Mouse (Mus musculus) intestine, embryonic 14.5 days (tissue): ENCODE data around the gene Ifit1bl1. TPM values are rescaled to one million over a fixed set of nuclear protein-coding genes. Genes with fewer than 3 reads are reported as not detected.
"Not testable (repeated sequence)": the region's sequence is repeated elsewhere in the genome, so short reads cannot be mapped to it uniquely, and the experiment has no call there.

Experiments used
- ATAC-seq: fragments of 200-750 bp; cut with Nextera tagmentation; replicated peaks from 2 replicates; pipeline ENCODE4 v1.8.0; 2017; ENCODE audit warnings: low read depth, moderate number of reproducible peaks, moderate TSS enrichment, moderate library complexity; ENCODE audit not compliant: low FRiP score, low TSS enrichment
- DNase-seq: peaks from one replicate; pipeline ENCODE4 v3.0.0-alpha.2; 2018; ENCODE audit warnings: low spot score
- H3K27ac ChIP-seq: fragments of 300-500 bp; sonication (generic); 2 replicates; pipeline ENCODE4 v1.5.1; 2014; ENCODE audit warnings: low read depth, mild to moderate bottlenecking, control low read depth
- H3K27me3 ChIP-seq: fragments of 300-500 bp; sonication (generic); replicated peaks from 2 replicates; pipeline ENCODE4 v1.6.1; 2014; ENCODE audit warnings: low read length, control low read depth; ENCODE audit not compliant: control insufficient read depth, insufficient read depth
- H3K36me3 ChIP-seq: fragments of 300-500 bp; sonication (generic); 2 replicates; pipeline ENCODE4 v1.6.1; 2014; ENCODE audit warnings: low read length, control low read depth; ENCODE audit not compliant: control insufficient read depth, insufficient read depth
- H3K4me1 ChIP-seq: fragments of 300-500 bp; sonication (generic); replicated peaks from 2 replicates; pipeline ENCODE4 v1.6.1; 2014; ENCODE audit warnings: low read length, control low read depth, mixed read lengths; ENCODE audit not compliant: control insufficient read depth, insufficient read depth
- H3K4me2 ChIP-seq: fragments of 300-500 bp; sonication (generic); 2 replicates; pipeline ENCODE4 v1.6.1; 2014; ENCODE audit warnings: low read length
- H3K4me3 ChIP-seq: fragments of 300-500 bp; sonication (generic); 2 replicates; pipeline ENCODE4 v1.5.1; 2014; ENCODE audit warnings: low read depth, low read length, control low read depth, mixed read lengths
- H3K9ac ChIP-seq: fragments of 300-500 bp; sonication (generic); 2 replicates; pipeline ENCODE4 v1.6.1; 2014; ENCODE audit warnings: mild to moderate bottlenecking, low read length
- H3K9me3 ChIP-seq: fragments of 300-500 bp; sonication (generic); 2 replicates; pipeline ENCODE4 v1.6.1; 2016; ENCODE audit warnings: low read length, control low read depth; ENCODE audit not compliant: control insufficient read depth
- WGBS: fragments of 180-500 bp; shearing (Covaris S2); extraction: QIAGEN DNeasy Blood & Tissue Kit; methylation state at CpG from one replicate; pipeline ENCODE4 v1.1.7; 2014; 5-methylcytosine and 5-hydroxymethylcytosine counted together
- polyA plus RNA-seq: library from polyadenylated mRNA; unstranded; fragments of >200 nt; fragmentation: Nextera tagmentation; extraction: Ambion mirVana; gene quantifications from 2 replicates; pipeline ENCODE4 v1.2.1, GENCODE M21; 2014

Ifit1bl1 gene
- polyA plus RNA-seq, 1 experiment from 2014 or later = 0.18 TPM

DNA sequence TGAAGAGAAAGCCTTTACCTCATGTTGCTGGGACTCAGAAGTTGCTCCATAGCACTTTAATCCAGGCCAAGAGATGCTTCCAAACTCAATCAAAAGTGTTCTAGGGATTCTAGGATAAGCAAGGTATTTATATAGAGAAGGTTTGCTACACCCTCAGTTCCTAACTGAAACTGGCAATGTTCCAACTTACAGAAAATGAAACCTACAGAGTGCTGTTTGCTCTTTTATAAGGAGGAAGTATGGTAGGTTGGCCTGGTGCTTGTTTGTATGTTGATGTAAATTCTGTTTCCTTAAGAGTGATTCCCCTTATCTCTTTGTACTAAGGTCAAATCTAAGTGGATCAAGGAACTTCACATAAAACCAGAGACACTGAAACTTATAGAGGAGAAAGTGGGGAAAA lies 2.5 kb downstream of the Ifit1bl1 start:
- not testable (repeated sequence) for H3K36me3 ChIP-seq, H3K27ac ChIP-seq, H3K27me3 ChIP-seq, H3K4me3 ChIP-seq, DNase-seq, H3K9me3 ChIP-seq, H3K4me2 ChIP-seq, H3K4me1 ChIP-seq, H3K9ac ChIP-seq, ATAC-seq

DNA sequence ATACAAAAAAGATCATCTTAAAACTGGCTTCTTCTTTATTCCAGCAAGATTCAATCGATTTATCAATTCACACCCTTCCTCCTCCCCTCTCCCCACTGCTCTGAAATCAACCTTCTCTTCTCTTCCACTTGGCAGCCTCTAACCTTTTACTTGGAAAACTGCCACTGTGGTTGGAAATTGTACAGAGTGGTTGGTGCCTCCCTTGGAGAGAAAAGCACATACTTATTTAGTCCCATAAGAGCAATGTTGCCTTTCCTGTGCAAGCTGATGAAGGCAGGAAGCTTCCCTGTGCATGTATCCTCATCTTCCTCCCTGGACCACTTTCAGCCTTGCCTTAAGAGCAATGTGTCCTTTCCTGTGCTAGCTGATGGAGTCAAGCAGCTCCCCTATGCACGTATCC lies 3.4 kb downstream of the Ifit1bl1 start:
- Histone ChIP-seq H3K27ac (no peak overlapping the region), H3K4me2 (no peak overlapping the region), H3K36me3 (no peaks in the 10 kb centered on the region), H3K9ac (no peak overlapping the region), H3K4me3 (no peak overlapping the region), H3K27me3 (no peaks in the 10 kb centered on the region), H3K9me3 (no peaks in the 10 kb centered on the region), H3K4me1 (no peaks in the 10 kb centered on the region)
- no peak for ATAC-seq
- WGBS = 86% methylated on average over 2 of the region's 2 CpGs
- DNase-seq = no peak

DNA sequence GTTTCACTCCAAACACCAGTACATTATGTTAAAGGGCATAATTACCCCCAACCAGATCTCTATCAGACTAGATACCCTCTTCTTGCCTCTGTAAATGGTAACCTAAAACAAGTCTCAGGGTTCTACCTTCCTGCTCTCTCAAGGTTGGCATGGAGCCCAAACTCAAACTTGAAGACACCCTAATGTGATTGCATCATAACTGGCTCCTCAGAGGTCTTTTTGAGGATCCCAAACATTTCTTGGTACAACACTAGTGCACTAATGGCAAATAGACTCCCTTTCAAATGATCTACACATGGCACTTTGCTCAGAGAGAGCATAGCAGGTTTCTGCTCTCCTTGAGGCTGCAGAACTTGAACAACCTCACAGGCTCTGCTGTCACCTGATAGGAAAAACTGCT lies 4.9 kb downstream of the Ifit1bl1 start:
- Histone ChIP-seq H3K4me1 (no peaks in the 10 kb centered on the region), H3K36me3 (no peaks in the 10 kb centered on the region), H3K27me3 (no peaks in the 10 kb centered on the region), H3K9me3 (no peaks in the 10 kb centered on the region), H3K4me3 (no peak overlapping the region), H3K4me2 (no peak overlapping the region), H3K27ac (no peak overlapping the region), H3K9ac (no peak overlapping the region)
- ATAC-seq = no peak
- no peak for DNase-seq

GRCm38 (mm10) chr19:34594523-34594922 lies 7.2 kb downstream of the Ifit1bl1 start:
- H3K4me2 ChIP-seq, H3K36me3 ChIP-seq, H3K27me3 ChIP-seq, H3K4me3 ChIP-seq, DNase-seq, H3K9me3 ChIP-seq, H3K27ac ChIP-seq, H3K9ac ChIP-seq, ATAC-seq, H3K4me1 ChIP-seq: not testable (repeated sequence)
- 83% methylated on average over 3 of the region's 3 CpGs for WGBS

DNA sequence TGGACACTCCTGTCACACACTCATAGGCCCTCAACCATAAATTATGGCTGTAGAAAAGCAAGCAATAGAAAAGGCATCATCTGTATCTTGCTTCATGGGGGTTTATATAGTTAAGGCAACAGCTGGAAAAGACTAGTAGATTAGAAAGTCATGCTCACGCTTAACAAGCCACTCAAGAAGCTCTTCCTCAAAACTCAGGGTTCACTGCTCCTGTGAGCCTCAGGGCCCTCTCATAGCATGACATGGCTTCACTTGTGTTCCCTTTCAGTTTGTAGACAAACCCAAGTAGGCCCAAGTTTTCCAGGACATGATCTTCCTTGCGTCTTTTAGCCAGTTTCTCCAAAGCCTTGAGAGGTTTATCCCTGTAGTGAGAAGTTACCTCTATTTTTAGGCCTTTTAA lies 8.3 kb downstream of the Ifit1bl1 start:
- 91% methylated on average over 2 of the region's 2 CpGs for WGBS
- H3K9ac ChIP-seq = no peak overlapping the region
- H3K4me2 ChIP-seq = no peak overlapping the region
- ATAC-seq (no peak), DNase-seq (no peak)
- no peaks in the 10 kb centered on the region for H3K9me3 ChIP-seq
- no peak overlapping the region for H3K27ac ChIP-seq
- H3K36me3 ChIP-seq = no peaks in the 10 kb centered on the region
- no peak overlapping the region for H3K4me3 ChIP-seq
- no peaks in the 10 kb centered on the region for H3K4me1 ChIP-seq
- H3K27me3 ChIP-seq = no peaks in the 10 kb centered on the region

- no peaks in the 10 kb centered on the region for H3K4me1 ChIP-seq
- no peak overlapping the region for H3K4me2 ChIP-seq
- no peaks in the 10 kb centered on the region for H3K36me3 ChIP-seq
- ATAC-seq = no peak
- H3K27me3 ChIP-seq = no peaks in the 10 kb centered on the region
- no peaks in the 10 kb centered on the region for H3K9me3 ChIP-seq
- no peak overlapping the region for H3K27ac ChIP-seq
- no peak for DNase-seq
- no peak overlapping the region for H3K4me3 ChIP-seq
- H3K9ac ChIP-seq = no peak overlapping the region
Measured at GRCm38 (mm10) chr19:34588959-34589358, 12.8 kb downstream of the Ifit1bl1 start.

DNA sequence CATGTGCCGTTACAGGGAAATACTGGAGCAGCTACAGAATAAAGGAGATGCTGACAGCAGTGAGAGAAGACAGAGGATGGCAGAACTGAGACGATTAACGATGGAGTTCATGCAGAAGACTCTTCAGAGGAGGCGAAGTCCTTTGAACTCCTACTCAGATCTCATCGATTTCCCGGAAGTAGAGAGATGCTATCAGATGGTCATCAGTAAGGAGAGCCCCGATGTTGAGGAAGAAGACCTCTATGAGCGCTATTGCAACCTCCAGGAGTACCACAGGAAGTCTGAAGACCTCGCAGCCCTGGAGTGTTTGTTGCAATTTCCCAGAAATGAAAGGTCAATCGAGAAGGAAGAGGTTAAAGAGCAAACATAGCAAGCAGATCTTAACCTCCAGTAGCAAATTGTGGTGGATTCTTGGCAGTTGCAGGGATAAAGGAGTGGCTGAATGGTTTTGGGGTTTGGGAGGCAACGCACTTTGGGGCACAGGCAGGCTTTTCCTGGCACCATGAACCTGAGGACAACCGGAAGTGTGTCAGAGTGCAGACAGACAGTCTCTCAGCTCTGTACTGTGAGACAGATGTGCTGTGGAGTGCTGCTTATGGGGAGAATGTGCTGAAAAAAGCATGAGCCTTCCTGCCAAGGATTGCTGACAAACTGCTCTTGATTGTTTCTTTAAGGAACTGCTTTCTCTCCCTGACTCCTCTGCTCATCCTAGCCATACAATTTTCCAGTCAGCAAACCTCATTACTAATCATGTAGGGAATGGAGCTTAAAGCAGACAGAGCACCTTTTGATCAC lies 13.7 kb downstream of the Ifit1bl1 start:
- H3K9me3 ChIP-seq, H3K4me2 ChIP-seq, ATAC-seq, H3K27ac ChIP-seq, H3K4me1 ChIP-seq, H3K27me3 ChIP-seq, DNase-seq, H3K36me3 ChIP-seq, H3K9ac ChIP-seq, H3K4me3 ChIP-seq: not testable (repeated sequence)
- WGBS = 78% methylated on average over 6 of the region's 12 CpGs

DNA sequence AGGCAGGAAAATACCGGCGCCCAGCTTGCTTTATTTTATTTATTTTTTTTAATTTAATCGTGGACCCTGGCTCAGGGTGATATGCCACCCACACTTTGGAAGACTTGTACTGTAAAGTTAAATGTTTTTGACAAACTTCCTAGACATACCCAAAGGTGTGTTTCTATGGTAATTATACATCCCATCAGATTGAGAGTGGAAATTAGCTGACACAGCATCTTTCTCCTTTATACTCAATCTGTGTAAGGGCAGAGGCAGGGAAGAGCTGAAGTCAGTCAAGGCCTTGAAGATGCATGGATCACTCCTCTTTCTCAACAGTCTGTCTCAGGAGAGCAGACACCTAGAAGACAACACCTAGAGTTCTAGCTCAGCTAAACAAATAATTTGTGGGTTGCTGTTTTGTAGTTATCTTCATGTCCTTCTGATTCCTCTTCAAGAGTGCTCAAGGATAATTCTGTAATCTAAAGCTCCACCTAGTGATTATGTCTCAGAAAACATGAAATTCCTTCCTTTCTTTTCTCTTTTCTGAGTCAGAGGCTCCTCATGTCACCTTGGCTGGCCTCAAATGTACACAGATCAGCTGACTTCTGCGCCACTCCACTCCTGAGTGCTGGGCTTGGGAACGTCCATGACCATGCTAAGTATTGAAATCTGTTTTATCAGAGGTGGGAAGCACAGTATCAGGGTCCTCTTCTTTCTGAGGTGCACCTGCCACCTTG lies 15.9 kb downstream of the Ifit1bl1 start:
- ATAC-seq, H3K4me2 ChIP-seq, H3K9ac ChIP-seq, H3K27me3 ChIP-seq, H3K27ac ChIP-seq, DNase-seq, H3K36me3 ChIP-seq, H3K9me3 ChIP-seq, H3K4me3 ChIP-seq, H3K4me1 ChIP-seq: not testable (repeated sequence)
- 69% methylated on average over 5 of the region's 5 CpGs for WGBS
